Mouse (Mus musculus) kidney, adult 2 months (tissue): ENCODE measurements around the gene Trmt10a.

Experiments used
- CTCF ChIP-seq: fragments of 200-500 bp; conservative IDR thresholded peaks from 2 replicates; pipeline ENCODE4 v1.5.1; 2011; ENCODE audit warnings: low read depth, mild to moderate bottlenecking, control low read depth, low read length, moderate library complexity, mixed read lengths; ENCODE audit not compliant: insufficient read depth, insufficient read length
- POLR2A ChIP-seq: fragments of 200-500 bp; IDR thresholded peaks from one replicate; pipeline ENCODE4 v1.6.1; 2011; ENCODE audit warnings: low read depth, low read length, control low read depth

- TF ChIP-seq CTCF (no peak), POLR2A (no peak)
These were observed 47.9 kb upstream of the Trmt10a start for GRCm38 (mm10) chr3:138095301-138095700.
